Mouse (Mus musculus): Measurements from ENCODE around the gene Trappc1.

DNA sequence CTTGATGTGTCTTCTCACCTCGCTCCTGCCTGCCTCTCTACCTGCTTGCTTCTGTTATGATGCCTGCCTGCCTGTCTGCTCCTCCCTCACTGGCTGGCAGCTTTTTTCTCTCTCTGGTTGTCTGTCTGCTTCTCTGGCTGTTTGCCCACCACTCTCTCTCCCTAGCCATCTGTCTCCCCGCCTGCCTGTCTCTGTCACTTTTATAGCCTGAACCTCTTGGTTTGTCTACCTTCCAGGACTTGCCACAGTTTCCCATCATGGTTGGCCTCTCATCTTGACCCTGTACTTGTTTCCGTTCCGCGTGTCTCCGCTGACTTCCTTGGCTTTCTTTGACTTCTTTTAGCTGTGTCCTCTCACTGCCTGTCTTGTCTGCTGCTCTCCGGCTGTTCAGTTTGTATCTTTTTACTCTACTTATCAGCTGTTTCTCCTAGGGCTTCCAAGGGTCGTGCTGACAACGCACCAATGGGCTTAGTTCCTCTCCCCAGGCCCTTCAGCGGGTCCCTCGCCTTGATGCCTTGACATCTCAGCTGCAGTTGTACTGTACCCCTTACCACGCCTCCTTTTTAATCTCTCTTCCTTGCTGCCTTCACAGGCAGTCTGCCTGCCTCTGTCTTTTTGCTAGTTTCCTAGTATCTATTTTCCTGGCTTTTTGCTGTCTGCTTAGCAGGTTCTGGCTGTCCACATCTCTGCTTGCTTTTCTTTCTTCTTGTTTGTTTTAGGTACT lies 48.4 kb downstream of the Trappc1 start:
- TF ChIP-seq POLR2A (IDR thresholded peaks at IDR 0.05; ENCODE audit: low read depth, low read length) (no peak), CTCF (IDR thresholded peaks at IDR 0.05; ENCODE audit: extremely low read depth, insufficient read depth, insufficient read length, insufficient replicate concordance) (no peak)
